Mouse (Mus musculus) G1E (cell line): ENCODE measurements at regions not wholly inside any gene's neighbourhood (a gene's known extent, or its start where the extent isn't known, plus 50 kb on each side); places are given as distances from the start of the nearest gene placed in this dataset.

ENCODE experiments used
- ATAC-seq: 2 replicates; pipeline ENCODE4 v1.8.0; 2016; ENCODE audit warnings: mild to moderate bottlenecking; ENCODE audit not compliant: insufficient number of reproducible peaks, poor library complexity, low FRiP score, severe bottlenecking; ENCODE audit errors: extremely low read depth
- DNase-seq: peaks from one replicate; pipeline ENCODE4 v3.0.0; 2012; ENCODE audit warnings: low spot score
- H3K27me3 ChIP-seq: 2 replicates; pipeline ENCODE4 v1.6.1; 2012; ENCODE audit warnings: mild to moderate bottlenecking, low read length, inconsistent platforms; ENCODE audit not compliant: insufficient read depth
- H3K36me3 ChIP-seq: replicated peaks from 2 replicates; pipeline ENCODE3; 2012; ENCODE audit warnings: mild to moderate bottlenecking, inconsistent platforms
- H3K4me1 ChIP-seq: 2 replicates; pipeline ENCODE4 v1.6.1; 2012; ENCODE audit warnings: low read depth, low read length, inconsistent platforms, mixed read lengths; ENCODE audit not compliant: insufficient read depth
- H3K4me3 ChIP-seq: 2 replicates; pipeline ENCODE4 v1.5.1; 2012; ENCODE audit warnings: low read depth, mild to moderate bottlenecking, inconsistent platforms, low read length, moderate library complexity, mixed read lengths
- H3K9me3 ChIP-seq: replicated peaks from 2 replicates; pipeline ENCODE4 v1.6.1; 2012; ENCODE audit warnings: inconsistent platforms
- CTCF ChIP-seq: IDR thresholded peaks from 2 replicates; pipeline ENCODE4 v1.5.1; 2012; ENCODE audit warnings: low read depth, low read length, inconsistent platforms, mixed read lengths
- GATA1 ChIP-seq: IDR thresholded peaks from 2 replicates; pipeline ENCODE4 v1.6.1; 2012; ENCODE audit warnings: borderline replicate concordance, low read length, inconsistent platforms, mixed read lengths
- GATA2 ChIP-seq: IDR thresholded peaks from 2 replicates; pipeline ENCODE4 v1.6.1; 2012; ENCODE audit warnings: low read depth, low read length, inconsistent platforms, borderline replicate concordance
- POLR2AphosphoS5 ChIP-seq: IDR thresholded peaks from 2 replicates; pipeline ENCODE4 v1.6.1; 2012; ENCODE audit warnings: low read depth, low read length, inconsistent platforms; ENCODE audit not compliant: insufficient replicate concordance
- TAL1 ChIP-seq: conservative IDR thresholded peaks from 2 replicates; pipeline ENCODE4 v1.6.1; 2012; ENCODE audit warnings: low read depth, low read length, inconsistent platforms, mixed read lengths

DNA sequence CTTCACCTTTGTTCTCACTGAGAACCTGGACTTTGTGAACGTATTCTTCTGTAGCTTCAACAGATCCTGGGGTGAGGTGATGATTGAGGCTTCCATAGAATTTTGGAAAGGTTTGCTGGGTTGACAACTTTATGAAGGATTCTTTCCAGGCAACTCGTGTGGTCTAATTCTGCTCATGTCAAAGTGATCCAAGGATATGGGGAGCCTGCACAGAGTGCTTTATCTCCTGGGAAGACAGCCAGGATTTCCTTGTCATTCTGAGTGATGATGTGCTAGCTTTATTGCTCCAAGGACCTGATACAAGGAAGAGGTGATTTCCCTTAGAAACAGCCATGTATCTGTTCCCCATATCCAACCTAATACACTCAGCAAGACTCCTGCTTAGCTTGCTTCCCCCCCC, 63.0 kb upstream of the Kif16b start:
- no peaks in the 10 kb centered on the region for H3K36me3 ChIP-seq
- H3K9me3 ChIP-seq = no peaks in the 10 kb centered on the region
- H3K4me1 ChIP-seq = no peaks in the 10 kb centered on the region
- no peaks in the 10 kb centered on the region for H3K27me3 ChIP-seq
- no peak overlapping the region for H3K4me3 ChIP-seq
- DNase-seq = no peak
- TF ChIP-seq GATA2 (no peak), GATA1 (no peak), POLR2AphosphoS5 (no peak), CTCF (no peak), TAL1 (no peak)
- no peak for ATAC-seq

GRCm38 (mm10) chr2:142967250-142967649, 65.9 kb upstream of the Kif16b start:
- no peak for DNase-seq
- TF ChIP-seq CTCF = peak; percentile 39; the same call in 1 of the 2 replicates
- no peak for TF ChIP-seq TAL1
- Histone ChIP-seq H3K27me3 (no peaks in the 10 kb centered on the region), H3K4me3 (no peak overlapping the region), H3K4me1 (no peaks in the 10 kb centered on the region), H3K36me3 (no peaks in the 10 kb centered on the region), H3K9me3 (no peaks in the 10 kb centered on the region)
- no peak for ATAC-seq

DNA sequence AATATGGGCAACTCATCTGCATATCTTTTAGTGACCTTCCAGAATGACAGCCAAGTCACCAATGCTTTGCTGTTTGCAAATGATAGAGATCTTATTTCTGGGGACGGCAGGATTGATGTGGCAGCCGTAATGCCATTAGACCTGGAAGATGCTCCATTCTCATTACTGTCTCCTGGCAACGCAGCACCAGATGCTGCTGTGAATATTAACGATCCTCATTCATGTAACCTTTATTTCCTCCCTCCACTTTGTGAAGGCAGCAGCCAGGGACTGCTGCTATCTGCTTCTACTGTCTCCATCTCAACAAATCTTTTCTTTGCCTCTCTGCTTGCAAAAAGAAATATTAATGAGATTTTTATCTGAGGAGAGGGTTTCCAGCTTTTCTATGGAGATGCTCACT, 79.4 kb upstream of the Kif16b start:
- no peaks in the 10 kb centered on the region for H3K36me3 ChIP-seq
- DNase-seq = no peak

DNA sequence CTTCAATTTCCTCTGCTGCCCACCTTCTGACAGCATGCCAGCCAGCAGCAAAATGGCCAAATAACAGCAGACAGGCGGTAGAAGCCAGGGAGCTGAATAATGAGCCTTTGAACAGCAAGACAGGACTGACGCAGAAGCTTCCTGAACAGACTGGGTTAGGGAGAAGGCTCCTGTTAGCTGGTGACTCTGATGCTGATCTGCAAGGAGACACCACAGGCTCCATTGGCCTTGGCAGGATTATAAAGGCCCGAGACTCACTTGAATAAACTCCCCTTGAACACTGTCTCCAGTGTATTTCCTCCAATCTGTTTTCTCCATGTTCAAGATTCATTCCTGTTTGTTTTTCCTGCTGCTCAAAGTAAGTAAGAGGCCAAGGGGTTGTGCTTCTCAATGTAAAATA, 74.1 kb upstream of the Snrpb2 start:
- DNase-seq = no peak
- H3K4me1 ChIP-seq = no peaks in the 10 kb centered on the region
- no peak for ATAC-seq
- H3K4me3 ChIP-seq = no peak overlapping the region
- TF ChIP-seq GATA1 (no peak), GATA2 (no peak), POLR2AphosphoS5 (no peak), TAL1 (no peak), CTCF (no peak)
- H3K9me3 ChIP-seq = no peaks in the 10 kb centered on the region
- no peaks in the 10 kb centered on the region for H3K36me3 ChIP-seq
- no peaks in the 10 kb centered on the region for H3K27me3 ChIP-seq

More for the DNA sequence above, 79.4 kb upstream of the Kif16b start:
- no peak for ATAC-seq
- H3K4me1 ChIP-seq = no peaks in the 10 kb centered on the region
- TF ChIP-seq POLR2AphosphoS5 (no peak), CTCF (no peak), GATA1 (no peak), TAL1 (no peak)
- no peaks in the 10 kb centered on the region for H3K9me3 ChIP-seq
- H3K27me3 ChIP-seq = no peaks in the 10 kb centered on the region
- no peak overlapping the region for H3K4me3 ChIP-seq

DNA sequence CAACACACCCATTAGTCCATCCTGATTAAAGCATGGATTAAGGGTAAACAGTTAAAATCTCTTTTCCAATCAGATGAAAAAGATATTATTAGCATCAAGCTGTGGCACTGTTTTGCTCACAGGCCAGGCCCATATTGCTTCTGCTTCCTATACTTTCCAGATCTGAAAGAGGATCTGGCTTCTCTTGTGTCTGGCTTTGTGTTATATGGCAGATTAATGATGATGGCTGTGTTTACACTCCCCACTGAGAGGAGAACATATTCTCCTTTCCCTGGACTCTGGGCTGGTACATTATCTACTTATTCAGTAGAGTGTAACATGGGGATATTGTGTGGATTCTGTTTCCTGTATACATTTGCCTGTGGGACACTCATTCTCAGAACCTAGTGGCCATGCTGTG, 66.8 kb upstream of the Snrpb2 start:
- ATAC-seq = no peak
- Histone ChIP-seq H3K4me3 (no peak overlapping the region), H3K27me3 (no peaks in the 10 kb centered on the region), H3K36me3 (no peaks in the 10 kb centered on the region), H3K4me1 (no peaks in the 10 kb centered on the region), H3K9me3 (no peaks in the 10 kb centered on the region)
- no peak for DNase-seq
- no peak for TF ChIP-seq POLR2AphosphoS5
- TF ChIP-seq TAL1 = no peak
- no peak for TF ChIP-seq CTCF
- no peak for TF ChIP-seq GATA1

- DNase-seq (no peak), ATAC-seq (no peak)
- no peaks in the 10 kb centered on the region for H3K4me1 ChIP-seq
- no peaks in the 10 kb centered on the region for H3K27me3 ChIP-seq
- no peak for TF ChIP-seq CTCF
- TF ChIP-seq TAL1 = no peak
- no peak for TF ChIP-seq GATA1
- TF ChIP-seq GATA2 = no peak
- no peak for TF ChIP-seq POLR2AphosphoS5
- no peaks in the 10 kb centered on the region for H3K36me3 ChIP-seq
- H3K4me3 ChIP-seq = no peak overlapping the region
- H3K9me3 ChIP-seq = no peaks in the 10 kb centered on the region
Observed at GRCm38 (mm10) chr2:143002874-143003273, 60.0 kb upstream of the Snrpb2 start.

- DNase-seq = no peak
- Histone ChIP-seq H3K9me3 (no peaks in the 10 kb centered on the region), H3K4me3 (no peak overlapping the region), H3K4me1 (no peaks in the 10 kb centered on the region), H3K36me3 (no peaks in the 10 kb centered on the region), H3K27me3 (no peaks in the 10 kb centered on the region)
- ATAC-seq = no peak
- TF ChIP-seq TAL1 (no peak), CTCF (no peak), POLR2AphosphoS5 (no peak), GATA2 (no peak), GATA1 (no peak)
Observed at GRCm38 (mm10) chr2:143003341-143003740, 59.5 kb upstream of the Snrpb2 start.
